Mouse (Mus musculus): ENCODE results near the gene Nkiras1. TPM values are rescaled to one million over a fixed set of nuclear protein-coding genes. Genes with fewer than 3 reads are reported as not detected.

Gene Nkiras1
- polyA plus RNA-seq, 1 experiment from 2014 or later: 13.3 TPM

DNA sequence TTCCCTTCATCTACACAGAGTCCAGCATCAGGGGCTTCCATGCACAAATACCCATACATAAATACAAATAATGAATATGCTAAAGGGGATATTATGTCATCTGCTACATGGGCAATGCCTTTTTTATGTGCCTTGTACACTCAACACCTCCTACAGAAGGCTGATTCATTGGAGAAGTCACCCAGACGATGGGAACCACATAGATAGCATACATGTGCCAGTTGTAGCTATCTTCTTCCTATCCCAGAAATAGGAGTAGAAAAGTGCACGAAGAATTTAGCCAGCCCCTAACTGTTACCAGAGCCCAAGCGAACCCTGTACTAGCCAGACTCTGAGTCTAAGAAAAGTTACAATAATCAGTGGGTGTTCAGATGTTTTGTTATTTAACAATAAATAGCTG is 21.2 kb downstream of the Nkiras1 start:
- no peak overlapping the region for H3K9ac ChIP-seq (ENCODE audit: low read length)
- WGBS: 79% methylated on average over 3 of the region's 3 CpGs
- H3K4me2 ChIP-seq (ENCODE audit: low read length): no peak overlapping the region
- no peak for ATAC-seq (replicated peaks; ENCODE audit: low FRiP score, low TSS enrichment, low read depth)
- H3K9me3 ChIP-seq (ENCODE audit: control insufficient read depth, low read length): no peaks in the 10 kb centered on the region
- DNase-seq (ENCODE audit: low spot score): no peak
- no peaks in the 10 kb centered on the region for H3K4me1 ChIP-seq (replicated peaks; ENCODE audit: control insufficient read depth, insufficient read depth, low read length)
- no peak overlapping the region for H3K4me3 ChIP-seq (ENCODE audit: low read depth, low read length)
- H3K36me3 ChIP-seq (ENCODE audit: control insufficient read depth, insufficient read depth, low read length): no peaks in the 10 kb centered on the region
- H3K27ac ChIP-seq (ENCODE audit: low read depth): no peak overlapping the region
- no peaks in the 10 kb centered on the region for H3K27me3 ChIP-seq (replicated peaks; ENCODE audit: control insufficient read depth, insufficient read depth, low read length)

DNA sequence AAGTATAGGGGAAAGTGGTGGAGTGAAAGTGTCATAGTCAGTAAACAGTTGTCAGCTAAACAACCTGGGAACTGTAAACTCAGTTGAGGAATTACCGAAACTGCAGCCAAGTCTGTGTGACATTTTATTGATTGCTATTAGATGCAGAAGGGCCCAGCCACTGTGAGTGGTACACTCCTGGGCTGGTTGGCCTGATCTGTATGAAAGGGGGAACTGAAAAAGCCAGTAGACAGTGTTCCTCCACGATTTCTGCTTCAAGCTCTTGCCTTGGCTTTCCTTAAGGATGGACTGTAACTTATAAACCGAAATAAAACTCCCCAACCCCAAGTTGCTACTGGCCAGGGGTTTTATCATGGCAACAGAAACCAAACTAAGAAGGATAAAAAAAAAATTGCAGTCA is 21.6 kb downstream of the Nkiras1 start:
- Histone ChIP-seq H3K4me2 (ENCODE audit: low read length) (no peak overlapping the region), H3K4me1 (replicated peaks; ENCODE audit: control insufficient read depth, insufficient read depth, low read length) (no peaks in the 10 kb centered on the region), H3K9me3 (ENCODE audit: control insufficient read depth, low read length) (no peaks in the 10 kb centered on the region), H3K36me3 (ENCODE audit: control insufficient read depth, insufficient read depth, low read length) (no peaks in the 10 kb centered on the region), H3K9ac (ENCODE audit: low read length) (no peak overlapping the region), H3K4me3 (ENCODE audit: low read depth, low read length) (no peak overlapping the region), H3K27ac (ENCODE audit: low read depth) (no peak overlapping the region), H3K27me3 (replicated peaks; ENCODE audit: control insufficient read depth, insufficient read depth, low read length) (no peaks in the 10 kb centered on the region)
- 74% methylated on average over 3 of the region's 3 CpGs for WGBS
- DNase-seq (ENCODE audit: low spot score): no peak
- no peak for ATAC-seq (replicated peaks; ENCODE audit: low FRiP score, low TSS enrichment, low read depth)

DNA sequence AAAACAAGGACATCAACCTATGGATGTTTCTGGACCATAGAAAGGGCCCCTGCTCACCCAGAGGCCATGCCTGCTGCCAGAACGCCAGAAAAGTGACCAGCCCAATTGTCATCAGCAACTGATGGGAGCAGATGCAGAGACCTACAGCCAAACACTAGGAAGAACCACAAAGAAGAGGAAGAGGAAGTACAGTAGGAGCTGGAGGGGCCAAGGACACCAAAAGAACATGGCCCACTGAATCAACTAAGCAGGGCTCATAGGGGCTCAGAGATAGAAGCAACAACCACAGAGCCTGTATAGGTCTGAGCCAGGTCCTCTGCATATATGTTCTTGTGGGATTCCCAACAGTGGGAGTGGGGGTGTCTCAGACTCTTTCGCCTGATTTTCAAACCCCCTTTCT is 26.5 kb downstream of the Nkiras1 start:
- Histone ChIP-seq H3K9ac (ENCODE audit: low read length) (no peak overlapping the region), H3K27me3 (replicated peaks; ENCODE audit: control insufficient read depth, insufficient read depth, low read length) (no peaks in the 10 kb centered on the region), H3K4me2 (ENCODE audit: low read length) (no peak overlapping the region), H3K9me3 (ENCODE audit: control insufficient read depth, low read length) (no peaks in the 10 kb centered on the region), H3K27ac (ENCODE audit: low read depth) (no peak overlapping the region), H3K4me1 (replicated peaks; ENCODE audit: control insufficient read depth, insufficient read depth, low read length) (no peaks in the 10 kb centered on the region), H3K4me3 (ENCODE audit: low read depth, low read length) (no peak overlapping the region), H3K36me3 (ENCODE audit: control insufficient read depth, insufficient read depth, low read length) (0 out of 2 replicates have a peak, but pooled peaks cover 2% of the 10 kb centered on the region)
- no peak for ATAC-seq (replicated peaks; ENCODE audit: low FRiP score, low TSS enrichment, low read depth)
- DNase-seq (ENCODE audit: low spot score): no peak
- WGBS: 77% methylated on average over 2 of the region's 2 CpGs

DNA sequence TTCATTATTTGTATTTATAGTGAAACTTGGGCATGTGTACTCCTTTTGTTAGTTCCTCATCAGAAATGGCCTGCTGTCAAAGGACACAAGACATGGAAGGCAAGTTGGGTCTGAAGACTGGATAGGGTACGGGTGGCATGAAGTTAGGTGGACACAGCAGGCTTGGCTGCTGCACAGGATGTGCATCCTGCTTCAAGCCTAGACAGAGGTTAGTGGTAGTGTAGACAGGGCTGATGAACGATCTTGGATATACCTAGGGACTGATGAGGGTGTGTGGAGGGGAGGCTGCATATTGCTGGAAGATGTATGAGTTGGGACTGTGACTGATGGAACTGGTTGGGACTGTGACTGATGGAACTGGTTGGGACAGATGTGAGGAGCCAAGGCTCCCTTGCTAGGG is 27.9 kb downstream of the Nkiras1 start:
- Histone ChIP-seq H3K27ac (ENCODE audit: low read depth) (no peak overlapping the region), H3K36me3 (ENCODE audit: control insufficient read depth, insufficient read depth, low read length) (0 out of 2 replicates have a peak, but pooled peaks cover 2% of the 10 kb centered on the region), H3K4me2 (ENCODE audit: low read length) (no peak overlapping the region), H3K27me3 (replicated peaks; ENCODE audit: control insufficient read depth, insufficient read depth, low read length) (no peaks in the 10 kb centered on the region), H3K9ac (ENCODE audit: low read length) (no peak overlapping the region), H3K9me3 (ENCODE audit: control insufficient read depth, low read length) (no peaks in the 10 kb centered on the region), H3K4me3 (ENCODE audit: low read depth, low read length) (no peak overlapping the region), H3K4me1 (replicated peaks; ENCODE audit: control insufficient read depth, insufficient read depth, low read length) (no peaks in the 10 kb centered on the region)
- DNase-seq (ENCODE audit: low spot score) (no peak), ATAC-seq (replicated peaks; ENCODE audit: low FRiP score, low TSS enrichment, low read depth) (no peak)
- WGBS: 81% methylated on average over 2 of the region's 2 CpGs

DNA sequence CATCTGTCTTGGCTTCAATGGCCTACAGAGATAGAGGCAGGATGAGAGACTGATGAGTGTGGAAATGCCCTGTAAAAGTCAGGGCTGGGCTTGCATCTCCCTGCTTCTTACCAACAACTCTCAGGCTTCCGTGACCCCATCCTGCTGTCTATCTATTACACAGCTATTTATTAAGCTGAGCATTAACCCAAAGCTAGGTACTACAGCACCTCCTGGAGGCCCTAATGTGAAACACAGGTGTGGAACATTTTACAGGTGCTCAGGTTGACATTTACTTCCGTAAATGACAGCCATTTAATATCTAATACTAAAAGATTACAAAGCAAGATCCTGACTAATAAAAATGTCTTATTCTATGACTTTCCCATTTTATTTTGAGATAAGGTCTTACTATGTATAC is 29.7 kb downstream of the Nkiras1 start:
- 93% methylated on average over 2 of the region's 2 CpGs for WGBS

DNA sequence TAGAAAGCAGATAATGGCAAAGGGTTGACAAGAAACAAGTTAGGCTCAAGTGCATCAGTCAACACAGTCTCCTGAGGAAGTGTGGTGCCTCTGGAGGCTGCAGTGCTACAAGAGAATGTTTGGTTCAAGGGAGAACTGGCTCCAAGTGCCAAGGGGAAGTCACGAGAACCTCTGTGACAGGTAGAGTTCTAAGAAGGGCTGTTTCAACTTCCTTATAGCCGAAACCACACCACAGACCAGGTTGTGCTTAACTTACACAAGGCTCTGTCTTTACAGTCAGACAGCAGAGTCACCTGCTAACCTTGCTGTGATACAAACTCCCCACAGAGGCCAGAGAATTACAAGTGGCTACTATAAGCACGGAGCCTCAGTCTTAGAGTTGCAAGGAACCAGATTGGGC is 30.7 kb downstream of the Nkiras1 start:
- Histone ChIP-seq H3K4me3 (ENCODE audit: low read depth, low read length) (no peak overlapping the region), H3K9me3 (ENCODE audit: control insufficient read depth, low read length) (no peaks in the 10 kb centered on the region), H3K36me3 (ENCODE audit: control insufficient read depth, insufficient read depth, low read length) (0 out of 2 replicates have a peak, but pooled peaks cover 6% of the 10 kb centered on the region), H3K27me3 (replicated peaks; ENCODE audit: control insufficient read depth, insufficient read depth, low read length) (no peaks in the 10 kb centered on the region), H3K27ac (ENCODE audit: low read depth) (no peak overlapping the region), H3K4me1 (replicated peaks; ENCODE audit: control insufficient read depth, insufficient read depth, low read length) (no peaks in the 10 kb centered on the region), H3K4me2 (ENCODE audit: low read length) (no peak overlapping the region), H3K9ac (ENCODE audit: low read length) (no peak overlapping the region)
- no peak for DNase-seq (ENCODE audit: low spot score)
- 81% methylated on average over 3 of the region's 3 CpGs for WGBS
- no peak for ATAC-seq (replicated peaks; ENCODE audit: low FRiP score, low TSS enrichment, low read depth)

More for the DNA sequence above, 29.7 kb downstream of the Nkiras1 start:
- no peak overlapping the region for H3K4me3 ChIP-seq (ENCODE audit: low read depth, low read length)
- no peak for ATAC-seq (replicated peaks; ENCODE audit: low FRiP score, low TSS enrichment, low read depth)
- H3K27me3 ChIP-seq (replicated peaks; ENCODE audit: control insufficient read depth, insufficient read depth, low read length): no peaks in the 10 kb centered on the region
- no peak overlapping the region for H3K4me2 ChIP-seq (ENCODE audit: low read length)
- no peaks in the 10 kb centered on the region for H3K9me3 ChIP-seq (ENCODE audit: control insufficient read depth, low read length)
- DNase-seq (ENCODE audit: low spot score): no peak
- H3K36me3 ChIP-seq (ENCODE audit: control insufficient read depth, insufficient read depth, low read length): 0 out of 2 replicates have a peak, but pooled peaks cover 2% of the 10 kb centered on the region
- no peak overlapping the region for H3K9ac ChIP-seq (ENCODE audit: low read length)
- H3K4me1 ChIP-seq (replicated peaks; ENCODE audit: control insufficient read depth, insufficient read depth, low read length): no peaks in the 10 kb centered on the region
- H3K27ac ChIP-seq (ENCODE audit: low read depth): no peak overlapping the region

DNA sequence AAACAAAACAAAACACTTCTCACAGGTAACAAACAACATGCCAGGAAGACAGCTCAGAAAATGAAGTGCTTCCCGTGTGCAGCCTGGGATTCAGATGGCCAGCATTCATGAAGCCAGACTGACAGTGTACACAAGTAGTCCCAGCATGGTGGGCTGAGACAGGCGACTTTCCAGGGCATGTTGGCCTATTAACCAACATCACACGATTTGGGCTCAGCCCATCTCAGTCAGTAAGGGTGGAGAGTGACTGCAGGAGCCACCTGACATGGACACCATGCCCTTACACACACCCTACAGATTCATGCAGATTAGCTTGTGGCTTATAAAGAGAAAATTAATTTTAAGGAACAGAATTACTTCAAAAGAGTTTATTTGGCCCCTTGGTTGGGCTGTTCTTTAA is 31.8 kb downstream of the Nkiras1 start:
- 68% methylated on average over 3 of the region's 3 CpGs for WGBS
- no peak overlapping the region for H3K9ac ChIP-seq (ENCODE audit: low read length)
- no peaks in the 10 kb centered on the region for H3K9me3 ChIP-seq (ENCODE audit: control insufficient read depth, low read length)
- no peak overlapping the region for H3K4me2 ChIP-seq (ENCODE audit: low read length)
- H3K27me3 ChIP-seq (replicated peaks; ENCODE audit: control insufficient read depth, insufficient read depth, low read length): no peaks in the 10 kb centered on the region
- no peak overlapping the region for H3K4me3 ChIP-seq (ENCODE audit: low read depth, low read length)
- H3K27ac ChIP-seq (ENCODE audit: low read depth): no peak overlapping the region
- no peaks in the 10 kb centered on the region for H3K4me1 ChIP-seq (replicated peaks; ENCODE audit: control insufficient read depth, insufficient read depth, low read length)
- H3K36me3 ChIP-seq (ENCODE audit: control insufficient read depth, insufficient read depth, low read length): 0 out of 2 replicates have a peak, but pooled peaks cover 6% of the 10 kb centered on the region
- no peak for ATAC-seq (replicated peaks; ENCODE audit: low FRiP score, low TSS enrichment, low read depth)
- DNase-seq (ENCODE audit: low spot score): no peak

DNA sequence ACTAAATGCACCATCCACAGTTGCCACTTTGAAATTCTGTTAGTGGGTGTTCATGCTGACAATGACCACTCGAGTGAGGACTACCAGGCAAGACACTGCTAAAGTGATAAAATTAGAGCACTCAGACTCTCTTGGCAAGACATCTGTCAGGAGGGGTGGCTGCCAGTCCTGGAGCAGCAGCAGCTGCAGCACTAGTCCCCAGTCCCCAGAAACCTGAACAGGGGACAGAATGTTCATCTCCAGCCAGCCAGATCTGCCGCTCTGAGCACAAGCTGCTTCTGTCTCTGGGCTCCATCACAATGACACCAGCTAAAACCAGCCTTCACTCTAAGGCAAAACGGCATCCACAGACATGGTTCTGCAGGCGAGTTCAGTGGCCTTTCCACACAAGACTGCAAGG is 32.3 kb downstream of the Nkiras1 start:
- 44% methylated on average over 4 of the region's 4 CpGs for WGBS
- no peaks in the 10 kb centered on the region for H3K9me3 ChIP-seq (ENCODE audit: control insufficient read depth, low read length)
- ATAC-seq (replicated peaks; ENCODE audit: low FRiP score, low TSS enrichment, low read depth): no peak
- no peak overlapping the region for H3K4me3 ChIP-seq (ENCODE audit: low read depth, low read length)
- no peak for DNase-seq (ENCODE audit: low spot score)
- no peaks in the 10 kb centered on the region for H3K27me3 ChIP-seq (replicated peaks; ENCODE audit: control insufficient read depth, insufficient read depth, low read length)
- 0 out of 2 replicates have a peak, but pooled peaks cover 6% of the 10 kb centered on the region for H3K36me3 ChIP-seq (ENCODE audit: control insufficient read depth, insufficient read depth, low read length)
- no peak overlapping the region for H3K9ac ChIP-seq (ENCODE audit: low read length)
- H3K4me2 ChIP-seq (ENCODE audit: low read length): no peak overlapping the region
- no peaks in the 10 kb centered on the region for H3K4me1 ChIP-seq (replicated peaks; ENCODE audit: control insufficient read depth, insufficient read depth, low read length)
- no peak overlapping the region for H3K27ac ChIP-seq (ENCODE audit: low read depth)

DNA sequence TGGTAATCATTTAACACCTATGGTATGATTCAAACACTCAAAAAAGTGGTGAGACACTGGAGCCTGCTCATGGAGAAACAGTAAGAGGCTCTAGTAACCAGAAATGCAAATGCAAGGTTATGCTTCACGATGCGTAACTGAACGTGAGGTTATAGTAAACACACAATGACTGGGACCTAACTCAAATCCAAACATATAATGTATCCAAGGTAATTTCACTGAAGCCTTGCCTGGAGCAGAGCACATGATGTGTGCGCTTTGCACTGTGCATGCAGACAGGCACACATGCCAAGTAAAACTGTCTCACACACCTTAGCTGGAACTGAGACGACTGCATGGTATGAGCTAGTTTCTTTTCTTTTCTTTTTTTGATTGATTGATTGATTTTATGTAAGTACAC is 33.2 kb downstream of the Nkiras1 start:
- DNase-seq (ENCODE audit: low spot score): no peak
- H3K9ac ChIP-seq (ENCODE audit: low read length): no peak overlapping the region
- ATAC-seq (replicated peaks; ENCODE audit: low FRiP score, low TSS enrichment, low read depth): no peak
- no peaks in the 10 kb centered on the region for H3K9me3 ChIP-seq (ENCODE audit: control insufficient read depth, low read length)
- no peaks in the 10 kb centered on the region for H3K27me3 ChIP-seq (replicated peaks; ENCODE audit: control insufficient read depth, insufficient read depth, low read length)
- H3K27ac ChIP-seq (ENCODE audit: low read depth): no peak overlapping the region
- H3K4me2 ChIP-seq (ENCODE audit: low read length): no peak overlapping the region
- H3K4me3 ChIP-seq (ENCODE audit: low read depth, low read length): no peak overlapping the region
- H3K36me3 ChIP-seq (ENCODE audit: control insufficient read depth, insufficient read depth, low read length): 0 out of 2 replicates have a peak, but pooled peaks cover 4% of the 10 kb centered on the region
- WGBS: 79% methylated on average over 5 of the region's 5 CpGs
- H3K4me1 ChIP-seq (replicated peaks; ENCODE audit: control insufficient read depth, insufficient read depth, low read length): no peaks in the 10 kb centered on the region

All from intestine, embryonic 14.5 days (tissue).